Mouse (Mus musculus): Measurements from ENCODE around the gene Brd3. TPM values are rescaled to one million over a fixed set of nuclear protein-coding genes. Genes with fewer than 3 reads are reported as not detected.

Brd3 gene
- total and polyA plus RNA-seq, 3 experiments, result 10.7 to 46.9 (median 38.7) TPM

DNA sequence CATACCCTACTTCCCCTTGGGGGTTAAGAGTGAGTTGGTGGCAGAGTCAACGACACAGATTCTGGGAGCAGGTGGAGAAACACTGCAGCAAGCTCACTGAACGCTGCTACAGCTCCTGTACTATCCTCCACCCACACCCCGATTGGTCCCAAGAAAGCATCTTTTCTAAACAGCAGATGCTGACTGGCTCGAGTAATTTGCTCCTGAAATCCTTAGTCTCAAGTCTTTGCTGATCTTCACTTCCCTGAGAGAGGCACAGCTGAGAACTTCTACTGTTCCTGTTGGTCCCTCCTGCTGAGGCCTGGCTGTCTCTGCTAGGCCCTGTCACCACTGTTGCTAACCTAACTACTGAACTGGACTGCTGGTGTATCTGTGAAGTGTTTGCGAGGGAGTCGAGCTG, 37.2 kb upstream of the Brd3 start:
- no peaks in the 10 kb centered on the region; the same call in 1 of the 2 replicates for H3K79me2 ChIP-seq (ENCODE audit: control insufficient read depth, insufficient read depth, low read length, poor library complexity)
- peaks cover 0 to 8% of the 10 kb centered on the region in 2 experiments; a peak in 2 of 4 replicates for H3K36me3 ChIP-seq (ENCODE audit: control insufficient read depth in 1 of 2, insufficient read depth in 2 of 2, low read length in 2 of 2)
- TF ChIP-seq GATA1 (IDR thresholded peaks at IDR 0.05; ENCODE audit: low read depth, low read length) (no peak), UBTF (IDR thresholded peaks at IDR 0.05; ENCODE audit: borderline replicate concordance, insufficient read depth, low read depth, low read length) (no peak), ETS1 (IDR thresholded peaks at IDR 0.05; ENCODE audit: low read depth, low read length) (no peak), ZC3H11A (IDR thresholded peaks at IDR 0.05; ENCODE audit: low read depth, low read length) (no peak), POLR2AphosphoS5 (IDR thresholded peaks at IDR 0.05; ENCODE audit: borderline replicate concordance, low read depth, low read length) (no peak), ELF1 (IDR thresholded peaks at IDR 0.05; ENCODE audit: low read depth, low read length) (no peak), ZNF384 (IDR thresholded peaks at IDR 0.05; ENCODE audit: low read depth, low read length) (no peak), BHLHE40 (IDR thresholded peaks at IDR 0.05; ENCODE audit: borderline replicate concordance, low read depth, low read length) (no peak), HCFC1 (IDR thresholded peaks at IDR 0.05; ENCODE audit: low read depth, low read length) (no peak), MAFK (IDR thresholded peaks at IDR 0.05; ENCODE audit: borderline replicate concordance, low read depth, low read length) (no peak), MEF2A (IDR thresholded peaks at IDR 0.05; ENCODE audit: extremely low read depth, insufficient replicate concordance, low read depth, low read length, poor library complexity, severe bottlenecking) (no peak)
- H3K9ac ChIP-seq (ENCODE audit: control insufficient read depth, low read depth, low read length, poor library complexity, severe bottlenecking), result no peak overlapping the region
- no peaks in the 10 kb centered on the region for H3K27me3 ChIP-seq (ENCODE audit: control insufficient read depth in 1 of 2, insufficient read depth in 2 of 2, low read length in 2 of 2)
- no peak for DNase-seq (ENCODE audit: low read depth, low spot score)
- H3K9me3 ChIP-seq (replicated peaks; ENCODE audit: insufficient read depth, low read length), result no peaks in the 10 kb centered on the region
- H3K27ac ChIP-seq (ENCODE audit: control insufficient read depth, low read depth, low read length), result no peak overlapping the region
- no peak overlapping the region for H3K4me3 ChIP-seq (ENCODE audit: control insufficient read depth in 1 of 2, insufficient read depth in 1 of 2, low read depth in 2 of 2, low read length in 2 of 2)
- H3K4me1 ChIP-seq (ENCODE audit: control insufficient read depth in 1 of 2, insufficient read depth in 2 of 2, low read length in 2 of 2), result peaks cover 0 to 9% of the 10 kb centered on the region in 2 experiments; a peak in 2 of 4 replicates

DNA sequence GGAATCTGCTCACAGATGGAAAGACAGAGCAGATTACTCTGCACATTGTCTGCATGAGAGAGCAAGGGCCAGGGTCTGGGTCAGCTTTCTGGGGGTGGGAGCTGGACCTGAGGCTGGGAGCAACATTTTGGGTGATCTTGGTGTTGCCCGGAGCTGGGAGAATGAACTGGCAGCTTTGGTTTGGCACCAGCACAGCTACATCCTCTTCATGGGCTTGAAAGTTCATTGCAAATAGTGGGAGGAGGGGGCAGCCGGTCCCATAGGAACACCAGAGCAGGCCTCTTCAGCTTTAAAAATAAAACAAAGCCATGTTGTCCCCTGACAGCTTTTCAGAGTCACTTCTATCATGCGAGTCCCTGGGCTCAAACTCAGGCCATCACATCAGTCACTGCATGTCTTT, 33.8 kb upstream of the Brd3 start:
- Histone ChIP-seq H3K4me1 (ENCODE audit: control insufficient read depth in 1 of 2, insufficient read depth in 2 of 2, low read length in 2 of 2) (peaks cover 0 to 15% of the 10 kb centered on the region in 2 experiments; a peak in 2 of 4 replicates), H3K36me3 (ENCODE audit: control insufficient read depth in 1 of 2, insufficient read depth in 2 of 2, low read length in 2 of 2) (peaks cover 0 to 8% of the 10 kb centered on the region in 2 experiments; a peak in 2 of 4 replicates), H3K27ac (ENCODE audit: control insufficient read depth, low read depth, low read length) (no peak overlapping the region), H3K79me2 (ENCODE audit: control insufficient read depth, insufficient read depth, low read length, poor library complexity) (no peaks in the 10 kb centered on the region; the same call in 1 of the 2 replicates), H3K9ac (ENCODE audit: control insufficient read depth, low read depth, low read length, poor library complexity, severe bottlenecking) (peak overlapping the region; percentile 72), H3K27me3 (ENCODE audit: control insufficient read depth in 1 of 2, insufficient read depth in 2 of 2, low read length in 2 of 2) (no peaks in the 10 kb centered on the region), H3K9me3 (replicated peaks; ENCODE audit: insufficient read depth, low read length) (no peaks in the 10 kb centered on the region), H3K4me3 (ENCODE audit: control insufficient read depth in 1 of 2, insufficient read depth in 1 of 2, low read depth in 2 of 2, low read length in 2 of 2) (peak overlapping the region in 1 of 2 experiments; percentile 50; a peak in 1 of 4 replicates)
- TF ChIP-seq TCF12 (IDR thresholded peaks at IDR 0.05; ENCODE audit: low read depth, low read length) (no peak), RCOR1 (IDR thresholded peaks at IDR 0.05; ENCODE audit: low read depth, low read length) (no peak), CTCF (IDR thresholded peaks at IDR 0.05 in 2 of 3, conservative IDR thresholded peaks at IDR 0.05 in 1 of 3; ENCODE audit: control insufficient read depth in 1 of 3, insufficient read depth in 1 of 3, low read depth in 2 of 3, low read length in 3 of 3, poor library complexity in 1 of 3, severe bottlenecking in 1 of 3) (no peak), MAFK (IDR thresholded peaks at IDR 0.05; ENCODE audit: borderline replicate concordance, low read depth, low read length) (no peak), EP300 (IDR thresholded peaks at IDR 0.05; ENCODE audit: low read depth in 1 of 2, low read length in 2 of 2) (no peak), CHD1 (IDR thresholded peaks at IDR 0.05; ENCODE audit: low read depth, low read length) (no peak), TBP (IDR thresholded peaks at IDR 0.05; ENCODE audit: low read depth, low read length) (no peak), USF2 (IDR thresholded peaks at IDR 0.05; ENCODE audit: borderline replicate concordance in 1 of 2, insufficient read depth in 1 of 2, low read depth in 1 of 2, low read length in 2 of 2) (no peak), NELFE (IDR thresholded peaks at IDR 0.05; ENCODE audit: low read depth, low read length) (no peak), MYB (IDR thresholded peaks at IDR 0.05; ENCODE audit: low read depth, low read length) (no peak), KAT2A (conservative IDR thresholded peaks at IDR 0.05; ENCODE audit: low read depth, low read length) (no peak), HCFC1 (IDR thresholded peaks at IDR 0.05; ENCODE audit: low read depth, low read length) (no peak), POLR2AphosphoS2 (IDR thresholded peaks at IDR 0.05; ENCODE audit: low read length) (no peak), ETS1 (IDR thresholded peaks at IDR 0.05; ENCODE audit: low read depth, low read length) (no peak), BHLHE40 (IDR thresholded peaks at IDR 0.05; ENCODE audit: borderline replicate concordance, low read depth, low read length) (no peak), NRF1 (IDR thresholded peaks at IDR 0.05; ENCODE audit: insufficient read depth, low read depth, low read length, poor library complexity, severe bottlenecking) (no peak), RAD21 (IDR thresholded peaks at IDR 0.05; ENCODE audit: low read depth, low read length) (no peak)
- DNase-seq (ENCODE audit: low read depth, low spot score), result no peak

All from MEL (cell line).